Mouse (Mus musculus): ENCODE data around the gene Trpc4ap.

DNA sequence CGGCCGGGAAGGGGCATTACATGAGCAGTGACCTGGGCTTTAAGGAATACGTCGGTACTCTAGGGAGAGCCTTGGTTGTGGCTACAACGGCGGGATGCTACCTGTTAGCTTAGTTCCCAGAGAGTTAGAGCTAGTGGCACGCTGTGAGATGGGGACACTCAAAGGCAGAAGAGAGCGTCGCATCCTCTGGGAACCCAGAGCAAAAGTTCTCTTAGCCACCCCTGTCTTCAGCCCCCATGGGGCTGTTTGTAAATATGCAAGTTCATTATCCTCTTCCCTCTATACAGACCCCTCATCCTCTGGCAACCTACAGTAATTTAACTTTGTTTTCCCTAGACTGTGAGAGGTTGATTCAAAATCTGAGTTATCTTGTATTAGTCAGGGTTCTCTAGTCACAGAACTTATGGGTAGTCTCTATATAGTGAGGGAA is 99.3 kb downstream of the Trpc4ap start:
- TF ChIP-seq POLR2A (IDR thresholded peaks at IDR 0.05; ENCODE audit: borderline replicate concordance, extremely low read depth, low read depth, low read length), result peak; percentile 59; the same call in 1 of the 2 replicates
- TF ChIP-seq CTCF (IDR thresholded peaks at IDR 0.05; ENCODE audit: insufficient read depth, low read length), result no peak
